Mouse (Mus musculus): Measurements from ENCODE around the gene Cyp39a1.

The Cyp39a1 gene

DNA sequence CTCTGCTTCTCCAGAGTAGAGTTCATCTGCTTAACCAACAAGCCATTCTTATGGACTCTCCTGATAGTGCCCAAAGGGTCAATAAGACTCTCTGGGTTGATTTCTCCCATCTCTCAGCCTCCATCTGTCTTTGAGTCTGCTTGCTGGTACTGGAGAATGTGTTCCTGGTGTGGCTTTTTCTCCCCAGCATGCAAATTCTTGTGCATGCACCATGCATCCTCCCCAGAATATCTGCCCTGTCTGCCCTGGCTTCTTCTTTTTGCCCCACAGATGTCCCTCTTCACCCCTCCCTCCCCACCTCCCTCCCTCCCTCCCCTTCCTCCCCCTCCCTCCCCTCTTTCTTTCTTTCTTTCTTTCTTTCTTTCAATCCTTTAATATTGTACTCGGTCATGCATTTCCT is 10.1 kb downstream of the Cyp39a1 start:
- in situ Hi-C loops (cut with MboI, MseI): no loop called here

DNA sequence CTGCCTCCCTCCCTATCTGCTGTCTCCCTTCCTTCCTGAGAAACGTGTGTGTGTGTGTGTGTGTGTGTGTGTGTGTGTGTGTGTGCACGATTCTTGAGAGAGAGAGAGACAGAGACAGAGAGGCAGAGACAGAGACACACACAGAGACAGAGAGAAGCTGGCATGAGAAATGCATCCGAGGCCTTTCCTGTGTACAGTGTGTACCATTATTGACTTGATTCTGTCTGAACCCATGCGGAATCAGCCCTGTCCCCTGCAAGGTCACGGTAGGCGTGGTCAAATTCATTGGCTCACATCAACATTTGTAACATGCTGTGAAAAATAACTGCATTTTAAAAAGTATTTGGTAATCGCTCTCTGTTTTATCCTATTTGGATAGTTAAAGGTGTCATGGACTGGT is 16.9 kb downstream of the Cyp39a1 start:
- in situ Hi-C loops (cut with MboI, MseI): no loop called here

DNA sequence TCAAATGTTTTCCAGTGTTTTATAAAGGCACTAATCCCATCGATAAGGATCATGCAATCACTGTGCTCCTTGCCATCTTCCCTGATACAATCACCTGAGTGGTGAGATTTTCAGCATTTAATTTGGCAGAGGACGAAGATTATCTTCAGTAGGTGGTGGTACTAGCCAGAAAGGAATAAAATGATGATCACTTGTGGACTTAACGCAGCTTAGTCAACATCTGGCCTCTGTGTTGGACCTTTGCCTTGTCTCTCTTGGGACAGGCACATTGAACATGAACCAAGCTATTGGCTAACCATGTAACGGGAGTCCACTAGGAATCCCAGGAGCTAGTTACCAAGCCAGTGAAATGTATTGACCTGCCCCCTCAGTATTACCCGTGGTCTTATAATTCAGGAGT is 17.4 kb downstream of the Cyp39a1 start:
- in situ Hi-C loops (cut with MboI, MseI): no loop called here

DNA sequence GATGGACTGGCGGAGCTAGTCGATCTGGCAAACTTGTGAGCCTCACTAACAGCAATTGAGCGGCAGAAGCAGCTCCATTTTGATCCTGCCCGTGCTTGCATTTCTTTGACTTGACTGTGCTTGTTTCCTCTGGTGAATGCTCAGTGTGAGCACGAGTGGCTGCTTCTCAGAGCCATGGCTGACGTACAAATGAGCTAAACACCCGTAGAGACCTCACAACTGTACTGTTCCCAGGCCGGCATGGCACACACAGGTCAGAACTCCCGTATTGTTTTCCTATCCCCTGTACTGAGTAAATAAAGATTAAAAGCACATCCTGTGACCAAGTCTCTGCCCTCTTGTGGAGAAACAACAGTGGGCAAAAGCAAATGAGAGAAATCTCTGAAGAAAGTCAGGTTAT is 22.4 kb downstream of the Cyp39a1 start:
- in situ Hi-C loops (cut with MboI, MseI): no loop called here

DNA sequence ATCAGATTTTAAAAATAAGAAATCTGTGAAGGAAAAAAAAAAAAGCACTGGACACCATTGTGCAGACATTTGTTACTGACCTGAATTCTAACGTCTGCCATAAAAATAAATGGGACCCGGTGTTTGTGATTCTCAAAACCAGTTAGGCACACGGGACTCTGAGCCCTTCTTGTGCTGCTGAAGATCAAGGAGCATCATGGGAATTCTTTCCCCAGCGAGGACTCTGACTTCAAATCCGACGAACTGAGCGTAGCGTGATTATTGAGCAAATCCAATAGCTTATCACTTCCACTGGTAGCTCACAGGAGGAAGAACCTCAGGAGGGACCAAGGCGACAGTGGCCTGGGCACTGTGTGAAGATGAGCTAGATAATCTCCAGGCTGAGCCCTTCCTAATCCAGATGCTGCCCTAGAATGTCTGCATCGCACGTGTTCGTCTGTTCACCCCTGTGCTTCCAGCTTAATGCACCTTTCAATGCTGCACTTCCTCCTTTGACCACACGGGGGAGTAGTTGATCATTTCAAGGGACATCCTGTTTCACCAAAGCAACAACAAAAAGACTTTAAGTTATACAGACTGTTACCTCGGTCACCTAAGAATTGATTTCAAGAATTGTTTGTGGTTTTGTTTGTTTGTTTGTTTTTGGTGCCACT is 31.9 kb downstream of the Cyp39a1 start:
- in situ Hi-C loops (cut with MboI, MseI): loop anchor here (5.0 kb wide), 1 partner anchor 173 kb away; no protein-coding TSS in a partner anchor

DNA sequence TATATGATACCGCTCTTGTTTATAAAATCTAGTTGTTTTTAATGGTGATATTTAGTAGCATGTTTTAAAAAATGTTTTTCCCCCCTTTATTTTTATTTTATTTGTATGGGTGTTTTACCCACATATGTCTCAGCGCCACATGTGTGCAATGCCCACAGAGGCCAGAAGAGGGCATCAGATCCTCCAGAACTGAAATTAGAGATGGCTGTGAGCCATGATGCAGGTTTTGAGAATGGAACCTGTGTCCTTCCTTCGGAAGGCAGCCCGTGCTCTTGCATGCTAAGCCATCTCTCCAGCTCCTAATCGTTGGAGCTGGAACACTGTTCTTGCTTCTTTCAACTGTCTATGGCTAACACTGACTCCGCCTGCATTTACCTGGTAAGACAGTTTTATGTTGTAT is 33.8 kb downstream of the Cyp39a1 start:
- in situ Hi-C loops (cut with MboI, MseI): loop anchor here (5.0 kb wide), 1 partner anchor 426 kb away; no protein-coding TSS in a partner anchor

DNA sequence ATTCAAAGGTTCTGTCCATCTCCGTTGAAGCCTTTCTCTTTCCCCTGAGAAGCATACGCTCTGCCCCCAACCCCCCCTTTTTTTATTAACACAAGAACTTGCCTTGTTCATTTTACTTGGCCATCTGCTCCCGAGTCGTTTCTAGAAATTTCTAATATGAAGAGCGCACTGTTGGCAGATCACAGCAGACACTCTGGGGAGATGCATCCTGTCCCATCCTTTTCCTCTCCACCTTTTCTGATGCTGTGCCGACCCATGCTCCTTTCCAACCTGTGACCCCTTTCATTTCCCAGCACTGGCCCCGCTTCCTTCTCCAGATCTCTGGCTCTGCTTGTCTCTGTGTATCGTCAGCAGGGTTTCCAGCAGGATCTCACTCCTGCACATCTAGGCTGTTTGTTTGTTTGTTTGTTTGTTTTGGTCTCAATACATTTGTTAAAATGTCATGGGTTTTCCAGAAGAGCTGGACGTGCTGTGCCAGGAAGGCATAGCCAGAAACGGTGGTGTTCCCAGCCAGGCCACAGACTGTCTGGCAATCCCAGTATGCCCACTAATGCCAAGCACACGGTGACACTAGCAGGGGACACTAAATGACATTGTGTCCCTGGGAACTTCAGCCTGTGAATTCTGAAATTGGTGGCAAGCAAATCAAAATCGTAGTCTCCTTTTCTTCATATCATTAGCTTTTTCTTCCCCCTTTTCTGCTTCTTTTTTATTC is 37.1 kb downstream of the Cyp39a1 start:
- in situ Hi-C loops (cut with MboI, MseI): loop anchor here (5.0 kb wide), 1 partner anchor 423 kb away; no protein-coding TSS in a partner anchor

DNA sequence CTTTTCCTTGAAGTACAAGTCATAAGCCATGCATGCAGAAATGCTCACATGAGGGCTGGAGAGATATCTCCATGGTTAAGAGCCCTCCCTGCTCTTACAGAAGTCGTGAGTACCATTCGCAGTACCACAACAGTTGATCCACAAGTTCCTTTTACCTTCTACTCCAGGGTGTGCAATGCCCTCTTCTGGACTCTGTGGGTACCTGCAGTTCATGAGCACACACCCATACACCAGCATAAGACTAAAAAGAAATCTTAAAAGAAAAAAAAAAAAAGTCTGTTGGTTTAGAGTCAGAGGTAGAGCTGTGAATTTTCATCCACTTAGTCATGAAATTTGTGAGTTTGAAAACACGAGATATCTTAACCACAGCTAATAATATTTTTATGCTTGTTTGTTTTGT is 39.5 kb downstream of the Cyp39a1 start:
- in situ Hi-C loops (cut with MboI, MseI): no loop called here

DNA sequence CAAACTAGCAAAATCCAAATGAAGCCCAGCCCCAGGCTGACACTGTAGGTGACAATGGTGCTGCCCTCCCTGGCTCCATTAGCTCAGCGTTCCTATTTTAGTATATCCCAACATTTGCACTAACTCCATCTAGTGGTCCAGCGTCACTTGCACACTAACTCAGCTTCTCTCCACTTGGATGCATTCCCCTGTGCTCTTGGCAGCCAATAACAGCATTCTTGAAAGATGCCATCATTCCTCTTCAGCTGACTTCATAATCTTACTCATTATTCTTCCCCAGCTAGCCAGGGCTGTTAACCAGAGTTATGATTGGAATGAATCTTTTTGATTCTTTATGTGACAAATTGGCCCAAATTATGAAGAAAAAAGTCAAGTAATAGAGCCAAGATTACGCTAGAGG is 40.0 kb downstream of the Cyp39a1 start:
- in situ Hi-C loops (cut with MboI, MseI): no loop called here

DNA sequence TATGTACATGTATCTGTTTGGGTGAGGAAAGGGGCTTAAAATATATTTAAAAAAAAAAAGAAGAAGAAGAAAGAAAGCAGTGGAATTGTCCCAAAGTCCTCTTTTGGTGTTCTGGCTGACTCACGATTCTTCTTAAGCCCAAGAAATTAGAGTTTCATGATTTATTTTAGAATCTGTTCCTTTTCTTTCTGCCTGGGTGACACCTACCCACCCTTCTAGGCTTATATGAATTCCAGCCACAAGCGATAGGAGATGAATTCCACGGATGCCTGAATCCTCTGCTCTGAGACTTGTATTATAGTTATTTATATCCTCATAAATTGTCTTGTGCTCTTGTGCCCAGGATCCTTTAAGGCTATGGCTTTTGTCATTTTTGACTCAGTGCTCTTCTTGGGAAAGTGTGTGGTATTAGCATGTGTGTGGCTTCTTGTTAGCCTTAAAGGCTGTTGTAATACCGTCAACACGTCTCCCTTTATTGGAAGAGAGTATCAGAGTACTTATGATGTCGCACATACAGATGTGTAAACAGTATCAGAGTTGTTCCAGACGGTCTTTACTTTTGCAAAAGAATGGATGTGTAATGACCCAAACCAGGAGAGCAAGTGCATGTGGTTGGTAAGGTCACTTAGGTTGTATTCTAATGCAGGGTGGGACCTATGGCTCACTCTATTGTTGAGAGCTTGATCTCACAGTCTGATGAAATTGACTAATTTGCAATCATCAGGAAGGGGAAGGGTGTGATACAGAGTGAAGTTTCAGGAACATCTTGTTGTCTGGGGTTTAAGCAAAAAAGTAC is 44.5 kb downstream of the Cyp39a1 start:
- in situ Hi-C loops (cut with MboI, MseI): no loop called here

DNA sequence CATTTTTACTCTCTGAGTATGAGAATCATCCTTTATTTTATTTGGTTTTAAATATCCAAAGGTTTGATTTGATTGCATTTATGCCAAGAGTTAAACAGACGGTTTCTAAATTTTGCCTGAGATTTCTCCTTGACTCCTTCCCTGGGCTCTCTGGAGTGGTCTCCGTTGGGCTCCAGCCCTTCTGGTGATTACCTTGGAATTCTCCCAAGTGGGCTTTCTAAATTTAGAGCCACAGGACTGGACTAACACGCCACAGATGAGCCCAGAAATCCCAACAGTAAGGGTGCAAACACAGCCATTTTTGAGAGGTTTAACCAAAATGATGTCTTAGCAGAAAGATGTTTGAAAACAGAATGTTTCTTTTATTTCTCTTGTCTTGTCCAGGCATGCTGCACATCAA is 47.0 kb downstream of the Cyp39a1 start:
- in situ Hi-C loops (cut with MboI, MseI): no loop called here

DNA sequence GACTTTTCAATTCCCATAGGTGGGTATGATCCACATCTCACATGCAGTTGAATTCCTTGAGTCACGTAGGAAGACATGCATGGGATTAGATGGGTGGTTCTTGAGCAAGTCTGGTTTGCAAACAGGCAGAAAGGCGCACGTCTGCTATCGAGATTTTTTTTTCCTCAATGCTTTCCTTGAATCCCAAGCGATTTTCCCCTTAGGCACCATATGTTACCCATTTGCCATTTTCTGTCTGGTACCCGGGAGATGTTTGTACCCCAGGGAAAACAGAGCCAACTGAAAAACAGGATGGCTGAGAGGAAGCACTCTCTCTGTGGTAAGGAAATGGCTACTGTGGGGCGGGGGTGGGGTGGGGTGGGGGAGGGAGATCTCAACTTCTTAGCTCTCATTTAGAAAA is 49.4 kb downstream of the Cyp39a1 start:
- in situ Hi-C loops (cut with MboI, MseI): no loop called here

DNA sequence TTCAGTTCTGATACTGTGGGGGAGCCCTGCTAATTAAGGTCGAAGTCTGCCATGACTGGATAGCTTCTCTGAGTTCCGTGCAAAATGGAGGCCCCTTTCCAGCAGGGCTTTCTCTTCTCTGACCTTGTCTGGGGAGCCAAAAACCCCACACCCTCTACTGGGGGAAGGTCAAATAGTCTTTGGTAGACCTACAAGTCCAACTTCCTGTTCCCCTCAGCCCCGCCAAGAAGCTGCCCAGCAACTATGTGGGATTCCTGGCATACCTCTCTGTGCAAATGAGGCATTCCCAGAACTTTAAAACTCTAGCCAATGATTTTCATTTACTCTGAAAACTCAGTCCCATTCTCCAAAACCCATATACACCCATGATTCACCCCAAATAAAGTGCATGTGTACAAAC is 52.2 kb downstream of the Cyp39a1 start:
- in situ Hi-C loops (cut with MboI, MseI): no loop called here

DNA sequence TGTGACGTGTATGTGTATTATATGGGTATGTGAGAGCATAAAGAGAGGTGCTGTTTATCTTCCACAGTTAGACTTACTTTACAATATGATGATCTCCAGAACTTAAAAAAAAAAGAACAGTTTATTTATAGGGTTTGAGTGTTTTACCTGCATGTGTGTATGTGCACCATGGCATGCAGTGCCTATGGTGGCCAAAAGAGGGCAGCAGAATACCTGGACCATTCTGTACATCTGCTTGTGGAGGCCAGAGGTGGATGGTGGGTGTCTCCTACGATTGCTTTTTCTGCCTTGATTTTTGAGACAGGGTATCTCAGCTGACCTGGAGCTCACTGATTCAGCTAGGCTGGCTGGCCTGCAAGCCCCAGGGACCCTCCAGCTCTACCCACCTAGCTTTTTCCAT is 57.3 kb downstream of the Cyp39a1 start:
- in situ Hi-C loops (cut with MboI, MseI): no loop called here

DNA sequence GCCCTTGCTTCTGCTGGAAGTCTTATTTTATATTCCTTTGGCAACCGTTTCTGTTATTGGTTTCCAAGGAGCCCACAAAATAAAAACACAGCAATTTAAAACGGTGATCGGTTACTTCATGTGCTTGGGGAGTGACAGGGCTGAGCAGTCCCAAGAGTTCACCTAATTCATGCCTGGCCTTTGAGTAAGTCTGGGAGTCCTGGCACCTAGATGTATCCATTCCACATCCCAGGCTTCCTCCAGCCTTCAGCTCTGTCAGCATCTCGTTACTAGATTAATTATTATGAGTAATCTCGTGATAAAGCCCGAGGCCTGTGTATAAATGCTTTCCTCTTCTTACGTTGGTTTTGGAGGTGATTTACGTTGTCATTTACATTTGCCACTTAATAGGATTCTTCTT is 64.1 kb downstream of the Cyp39a1 start:
- in situ Hi-C loops (cut with MboI, MseI): no loop called here

DNA sequence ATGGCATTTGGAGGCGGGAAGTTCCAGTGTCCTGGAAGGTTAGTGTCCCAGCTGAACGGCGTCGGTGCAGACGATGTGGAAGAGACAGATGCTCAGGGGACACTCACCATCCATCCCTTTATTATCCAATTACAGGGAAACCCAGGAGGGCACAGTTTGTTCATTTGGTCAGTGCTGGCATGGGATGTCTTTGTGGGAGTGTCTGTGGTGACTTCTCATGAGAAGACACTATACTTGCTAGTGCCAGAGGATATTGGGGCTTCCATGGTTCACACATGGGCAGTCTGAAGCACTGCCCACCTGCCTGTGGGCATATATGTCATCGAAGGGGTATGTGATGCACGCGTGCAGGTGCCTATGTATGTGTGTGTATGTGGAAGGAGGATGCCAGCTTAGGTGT is 64.8 kb downstream of the Cyp39a1 start:
- in situ Hi-C loops (cut with MboI, MseI): no loop called here

DNA sequence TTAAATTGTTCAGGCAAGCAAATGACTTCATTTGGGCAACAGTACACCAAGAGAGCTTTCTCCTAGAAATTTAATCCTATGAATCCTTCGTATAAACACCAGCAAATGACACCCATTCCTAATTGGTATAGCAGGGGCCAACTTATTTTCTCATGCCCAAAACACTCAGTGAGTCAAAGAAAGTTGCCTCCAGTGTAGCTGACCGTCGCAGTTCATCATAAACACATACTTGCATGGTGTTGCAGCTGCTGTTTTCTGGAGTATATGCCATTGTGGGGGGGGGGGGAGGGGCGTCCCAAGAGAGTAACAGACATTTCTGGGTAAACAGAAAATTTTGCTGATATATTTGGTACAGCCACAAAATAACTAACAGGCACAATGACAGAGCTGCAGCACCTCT is 67.0 kb downstream of the Cyp39a1 start:
- in situ Hi-C loops (cut with MboI, MseI): no loop called here

DNA sequence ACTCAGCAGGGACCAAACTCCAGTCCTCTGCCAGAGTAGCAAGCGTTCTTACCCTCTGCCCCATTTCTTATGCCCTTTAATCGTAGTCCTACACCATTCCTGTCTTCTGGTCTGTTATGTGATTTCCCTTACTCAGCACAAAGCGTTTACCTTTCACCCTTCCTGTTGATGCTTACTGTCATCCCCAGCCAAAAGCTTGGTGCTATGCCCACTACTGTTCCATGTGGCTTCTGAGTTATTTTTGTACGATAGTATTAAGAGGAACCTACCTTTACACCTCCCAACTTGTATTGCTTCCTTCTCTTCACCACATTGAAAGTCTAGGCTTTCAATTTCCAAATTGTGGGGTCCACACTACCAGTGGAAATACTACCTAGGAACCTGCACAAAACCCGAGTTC is 76.7 kb downstream of the Cyp39a1 start:
- in situ Hi-C loops (cut with MboI, MseI): no loop called here

DNA sequence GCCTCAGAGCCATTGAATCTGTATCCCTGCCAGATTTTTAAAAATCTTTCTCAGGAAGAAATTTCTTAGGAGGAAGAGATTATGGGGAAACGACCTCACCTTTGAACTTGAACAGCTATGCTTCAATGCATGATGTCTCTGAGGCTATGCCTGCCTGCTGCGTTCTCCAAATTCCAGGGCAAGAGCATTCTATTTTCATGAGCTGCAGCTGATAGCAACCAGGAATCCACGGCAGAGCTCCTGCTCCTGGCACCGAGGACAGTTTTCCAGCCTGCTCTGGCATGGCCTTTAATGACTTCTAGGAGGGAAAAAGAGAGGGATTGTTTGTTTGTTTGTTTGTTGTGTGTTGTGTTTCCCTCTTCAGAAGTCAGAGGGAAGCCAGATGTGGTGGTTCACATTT is 77.2 kb downstream of the Cyp39a1 start:
- in situ Hi-C loops (cut with MboI, MseI): no loop called here

DNA sequence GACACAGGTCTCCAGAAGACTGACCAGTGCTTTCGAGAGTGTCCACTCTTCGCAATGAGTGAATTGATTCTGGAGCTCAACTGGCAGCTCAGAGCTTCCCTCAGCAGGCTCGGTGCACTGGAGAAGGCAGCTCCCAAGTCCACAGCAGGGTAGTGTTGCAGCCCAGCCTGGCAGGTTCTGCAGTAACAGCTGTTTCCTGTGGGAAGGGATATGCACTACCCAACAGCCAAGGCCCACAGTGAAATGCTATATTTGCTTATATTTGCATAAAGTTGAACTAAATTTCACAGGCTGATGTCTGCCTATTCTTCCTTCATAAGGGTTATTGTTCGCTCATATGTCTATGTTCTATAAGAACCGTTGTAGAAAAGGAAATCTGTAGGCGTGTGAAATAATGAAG is 83.9 kb downstream of the Cyp39a1 start:
- in situ Hi-C loops (cut with MboI, MseI): no loop called here

DNA sequence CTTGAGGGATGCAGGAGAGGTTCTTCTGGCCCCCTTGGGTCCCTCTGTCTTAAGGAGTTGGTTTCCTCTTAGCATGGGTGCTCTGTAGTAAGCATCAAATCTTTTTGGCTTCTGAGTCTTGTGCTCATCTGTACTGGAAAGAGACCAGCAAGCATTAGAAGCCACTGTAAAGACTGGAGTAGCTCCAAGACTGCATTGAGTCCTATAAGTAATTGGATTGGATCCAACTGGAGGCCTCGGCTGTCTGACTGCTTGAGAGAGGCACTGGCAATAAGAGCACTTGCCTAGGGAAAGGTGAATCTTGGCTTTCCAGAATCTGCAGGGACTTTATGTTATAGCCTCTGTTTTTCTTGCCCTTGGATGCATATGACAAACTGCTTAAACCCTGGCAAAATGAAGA is 85.6 kb downstream of the Cyp39a1 start:
- in situ Hi-C loops (cut with MboI, MseI): no loop called here

DNA sequence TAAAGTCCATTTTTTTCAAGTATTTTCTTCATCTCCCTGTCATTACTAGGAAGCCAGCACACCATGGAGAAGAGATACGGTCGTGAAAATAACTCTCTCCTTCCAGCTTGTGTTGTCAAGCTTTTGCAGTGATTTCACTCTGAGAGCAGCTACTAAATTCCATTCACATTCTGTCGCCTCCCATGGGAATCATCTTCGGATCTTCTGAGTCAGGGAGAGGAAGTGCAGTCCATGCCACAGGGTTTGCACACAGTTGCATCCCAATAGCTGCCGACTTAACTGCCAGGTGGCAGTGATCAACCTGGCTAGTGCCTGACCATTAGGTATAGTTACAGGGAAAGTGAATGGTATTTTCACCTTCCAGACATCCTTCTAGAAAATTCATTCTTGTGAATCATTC is 87.5 kb downstream of the Cyp39a1 start:
- in situ Hi-C loops (cut with MboI, MseI): no loop called here
